Mouse (Mus musculus): Measurements from ENCODE around the gene Spesp1. TPM values are rescaled to one million over a fixed set of nuclear protein-coding genes. Genes with fewer than 3 reads are reported as not detected.

Spesp1 gene
- polyA plus RNA-seq, 1 experiment, result not detected

- Histone ChIP-seq H3K4me3 (no peak overlapping the region), H3K27me3 (ENCODE audit: control insufficient read depth, insufficient read depth, insufficient read length) (no peaks in the 10 kb centered on the region), H3K4me2 (ENCODE audit: low read depth) (no peak overlapping the region), H3K36me3 (ENCODE audit: control insufficient read depth, insufficient read depth) (no peaks in the 10 kb centered on the region), H3K79me2 (ENCODE audit: control insufficient read depth, insufficient read depth) (no peaks in the 10 kb centered on the region), H3ac (ENCODE audit: control insufficient read depth, insufficient read length) (no peak overlapping the region)
- TF ChIP-seq MYOG (IDR thresholded peaks at IDR 0.05; ENCODE audit: control insufficient read depth in 1 of 3, insufficient read depth in 1 of 3, insufficient read length in 2 of 3, low read depth in 2 of 3) (no peak), MYOD1 (IDR thresholded peaks at IDR 0.05; ENCODE audit: control insufficient read depth in 1 of 3, insufficient read length in 2 of 3, low read depth in 2 of 3) (no peak), USF1 (IDR thresholded peaks at IDR 0.05; ENCODE audit: low read depth) (no peak), TCF3 (IDR thresholded peaks at IDR 0.05; ENCODE audit: insufficient read length, low read depth) (no peak), CEBPB (IDR thresholded peaks at IDR 0.05; ENCODE audit: insufficient read depth, poor library complexity, severe bottlenecking) (no peak), POLR2A (IDR thresholded peaks at IDR 0.05; ENCODE audit: insufficient read length, low read depth) (no peak), E2F4 (IDR thresholded peaks at IDR 0.05; ENCODE audit: insufficient read depth) (no peak), SRF (IDR thresholded peaks at IDR 0.05; ENCODE audit: control insufficient read depth, insufficient read length, low read depth) (no peak)
These were observed 14.9 kb upstream of the Spesp1 start for GRCm38 (mm10) chr9:62296891-62297290.

GRCm38 (mm10) chr9:62295006-62295698 is 13.1 kb upstream of the Spesp1 start:
- no peak overlapping the region for H3ac ChIP-seq (ENCODE audit: control insufficient read depth, insufficient read length)
- no peaks in the 10 kb centered on the region for H3K27me3 ChIP-seq (ENCODE audit: control insufficient read depth, insufficient read depth, insufficient read length)
- no peak overlapping the region for H3K4me3 ChIP-seq
- no peak overlapping the region for H3K4me2 ChIP-seq (ENCODE audit: low read depth)
- H3K36me3 ChIP-seq (ENCODE audit: control insufficient read depth, insufficient read depth), result no peaks in the 10 kb centered on the region
- TF ChIP-seq POLR2AphosphoS2 (IDR thresholded peaks at IDR 0.05; ENCODE audit: insufficient read length, low read depth) (no peak), E2F4 (IDR thresholded peaks at IDR 0.05; ENCODE audit: insufficient read depth) (no peak), MYOD1 (IDR thresholded peaks at IDR 0.05; ENCODE audit: control insufficient read depth in 1 of 3, insufficient read length in 2 of 3, low read depth in 2 of 3) (no peak), REST (IDR thresholded peaks at IDR 0.05; ENCODE audit: insufficient read depth, insufficient read length) (no peak), TCF3 (IDR thresholded peaks at IDR 0.05; ENCODE audit: insufficient read length, low read depth) (no peak), USF1 (IDR thresholded peaks at IDR 0.05; ENCODE audit: low read depth) (no peak), TCF12 (IDR thresholded peaks at IDR 0.05; ENCODE audit: insufficient read depth, poor library complexity, severe bottlenecking) (no peak), MAX (IDR thresholded peaks at IDR 0.05; ENCODE audit: low read depth) (no peak), CEBPB (IDR thresholded peaks at IDR 0.05; ENCODE audit: insufficient read depth, poor library complexity, severe bottlenecking) (no peak), POLR2A (IDR thresholded peaks at IDR 0.05; ENCODE audit: insufficient read length, low read depth) (no peak), MYOG (IDR thresholded peaks at IDR 0.05; ENCODE audit: control insufficient read depth in 1 of 3, insufficient read depth in 1 of 3, insufficient read length in 2 of 3, low read depth in 2 of 3) (no peak)
- H3K79me2 ChIP-seq (ENCODE audit: control insufficient read depth, insufficient read depth), result no peaks in the 10 kb centered on the region

- no peak overlapping the region for H3ac ChIP-seq (ENCODE audit: control insufficient read depth, insufficient read length)
- no peak overlapping the region for H3K4me3 ChIP-seq
- peaks cover 4% of the 10 kb centered on the region for H3K27me3 ChIP-seq (ENCODE audit: control insufficient read depth, insufficient read depth, insufficient read length)
- H3K79me2 ChIP-seq (ENCODE audit: control insufficient read depth, insufficient read depth), result no peaks in the 10 kb centered on the region
- H3K36me3 ChIP-seq (ENCODE audit: control insufficient read depth, insufficient read depth), result no peaks in the 10 kb centered on the region
- H3K4me2 ChIP-seq (ENCODE audit: low read depth), result no peak overlapping the region
- TF ChIP-seq REST (IDR thresholded peaks at IDR 0.05; ENCODE audit: insufficient read depth, insufficient read length) (no peak), SRF (IDR thresholded peaks at IDR 0.05; ENCODE audit: control insufficient read depth, insufficient read length, low read depth) (no peak), TCF3 (IDR thresholded peaks at IDR 0.05; ENCODE audit: insufficient read length, low read depth) (no peak), MYOD1 (IDR thresholded peaks at IDR 0.05; ENCODE audit: control insufficient read depth in 1 of 3, insufficient read length in 2 of 3, low read depth in 2 of 3) (no peak), E2F4 (IDR thresholded peaks at IDR 0.05; ENCODE audit: insufficient read depth) (no peak), POLR2A (IDR thresholded peaks at IDR 0.05; ENCODE audit: insufficient read length, low read depth) (no peak), MYOG (IDR thresholded peaks at IDR 0.05; ENCODE audit: control insufficient read depth in 1 of 3, insufficient read depth in 1 of 3, insufficient read length in 2 of 3, low read depth in 2 of 3) (no peak), MAX (IDR thresholded peaks at IDR 0.05; ENCODE audit: low read depth) (no peak)
These were observed 5.6 kb upstream of the Spesp1 start for GRCm38 (mm10) chr9:62287633-62288025.

GRCm38 (mm10) chr9:62286967-62287632 is 5.1 kb upstream of the Spesp1 start:
- TF ChIP-seq TCF3 (IDR thresholded peaks at IDR 0.05; ENCODE audit: insufficient read length, low read depth) (no peak), REST (IDR thresholded peaks at IDR 0.05; ENCODE audit: insufficient read depth, insufficient read length) (no peak), POLR2A (IDR thresholded peaks at IDR 0.05; ENCODE audit: insufficient read length, low read depth) (no peak), POLR2AphosphoS2 (IDR thresholded peaks at IDR 0.05; ENCODE audit: insufficient read length, low read depth) (no peak), MYOD1 (IDR thresholded peaks at IDR 0.05; ENCODE audit: control insufficient read depth in 1 of 3, insufficient read length in 2 of 3, low read depth in 2 of 3) (no peak), CEBPB (IDR thresholded peaks at IDR 0.05; ENCODE audit: insufficient read depth, poor library complexity, severe bottlenecking) (no peak), E2F4 (IDR thresholded peaks at IDR 0.05; ENCODE audit: insufficient read depth) (no peak), TCF12 (IDR thresholded peaks at IDR 0.05; ENCODE audit: insufficient read depth, poor library complexity, severe bottlenecking) (no peak), MAX (IDR thresholded peaks at IDR 0.05; ENCODE audit: low read depth) (no peak), MYOG (IDR thresholded peaks at IDR 0.05; ENCODE audit: control insufficient read depth in 1 of 3, insufficient read depth in 1 of 3, insufficient read length in 2 of 3, low read depth in 2 of 3) (no peak), USF1 (IDR thresholded peaks at IDR 0.05; ENCODE audit: low read depth) (no peak), SRF (IDR thresholded peaks at IDR 0.05; ENCODE audit: control insufficient read depth, insufficient read length, low read depth) (no peak)
- Histone ChIP-seq H3K27me3 (ENCODE audit: control insufficient read depth, insufficient read depth, insufficient read length) (peaks cover 4% of the 10 kb centered on the region), H3K36me3 (ENCODE audit: control insufficient read depth, insufficient read depth) (no peaks in the 10 kb centered on the region), H3ac (ENCODE audit: control insufficient read depth, insufficient read length) (no peak overlapping the region), H3K4me3 (no peak overlapping the region), H3K79me2 (ENCODE audit: control insufficient read depth, insufficient read depth) (no peaks in the 10 kb centered on the region), H3K4me2 (ENCODE audit: low read depth) (no peak overlapping the region)

All from myocyte (in vitro differentiated cells).